Mouse (Mus musculus) liver, embryonic 13.5 days (tissue): ENCODE measurements around the gene Ppib. TPM values are rescaled to one million over a fixed set of nuclear protein-coding genes. Genes with fewer than 3 reads are reported as not detected.
A peak's percentile ranks its signal among the peaks of the same experiment; 100 is the strongest.

ENCODE experiments used
- ATAC-seq: fragments of 200-750 bp; cut with Nextera tagmentation; 2 replicates; pipeline ENCODE4 v1.8.0; 2017; ENCODE audit warnings: low read depth, mild to moderate bottlenecking, moderate number of reproducible peaks, moderate library complexity
- DNase-seq: peaks from one replicate; pipeline ENCODE4 v3.0.0; 2022
- H3K27ac ChIP-seq: fragments of 300-500 bp; sonication (generic); 2 replicates; pipeline ENCODE4 v1.5.1; 2015; ENCODE audit warnings: moderate library complexity, mild to moderate bottlenecking, inconsistent platforms
- H3K27me3 ChIP-seq: fragments of 300-500 bp; sonication (generic); 2 replicates; pipeline ENCODE4 v1.6.1; 2015; ENCODE audit warnings: mild to moderate bottlenecking, inconsistent platforms
- H3K36me3 ChIP-seq: fragments of 300-500 bp; sonication (generic); 2 replicates; pipeline ENCODE4 v1.6.1; 2015; ENCODE audit warnings: mild to moderate bottlenecking, inconsistent platforms
- H3K4me1 ChIP-seq: fragments of 300-500 bp; sonication (generic); replicated peaks from 2 replicates; pipeline ENCODE4 v1.6.1; 2015; ENCODE audit warnings: inconsistent platforms
- H3K4me2 ChIP-seq: fragments of 300-500 bp; sonication (generic); 2 replicates; pipeline ENCODE4 v1.6.1; 2015; ENCODE audit warnings: inconsistent platforms, mild to moderate bottlenecking, moderate library complexity
- H3K4me3 ChIP-seq: fragments of 300-500 bp; sonication (generic); replicated peaks from 2 replicates; pipeline ENCODE4 v1.5.1; 2015; ENCODE audit warnings: mild to moderate bottlenecking, inconsistent platforms
- H3K9ac ChIP-seq: fragments of 300-500 bp; sonication (generic); 2 replicates; pipeline ENCODE4 v1.6.1; 2015; ENCODE audit warnings: mild to moderate bottlenecking, inconsistent platforms
- H3K9me3 ChIP-seq: fragments of 300-500 bp; sonication (generic); replicated peaks from 2 replicates; pipeline ENCODE4 v1.6.1; 2016; ENCODE audit warnings: inconsistent platforms
- whole genome bisulfite sequencing: fragments of 180-500 bp; shearing (Covaris S2); methylation state at CpG from one replicate; pipeline ENCODE4 v1.1.7; 2015; ENCODE audit not compliant: insufficient replicate concordance; 5-methylcytosine and 5-hydroxymethylcytosine counted together
- polyA plus RNA-seq: library from polyadenylated mRNA; unstranded; fragments of >200 nt; fragmentation: Nextera tagmentation; extraction: Ambion mirVana; gene quantifications from 2 replicates; pipeline ENCODE4 v1.2.1, GENCODE M21; 2015

The Ppib gene
- polyA plus RNA-seq, 1 experiment from 2014 or later, result 380 TPM

DNA sequence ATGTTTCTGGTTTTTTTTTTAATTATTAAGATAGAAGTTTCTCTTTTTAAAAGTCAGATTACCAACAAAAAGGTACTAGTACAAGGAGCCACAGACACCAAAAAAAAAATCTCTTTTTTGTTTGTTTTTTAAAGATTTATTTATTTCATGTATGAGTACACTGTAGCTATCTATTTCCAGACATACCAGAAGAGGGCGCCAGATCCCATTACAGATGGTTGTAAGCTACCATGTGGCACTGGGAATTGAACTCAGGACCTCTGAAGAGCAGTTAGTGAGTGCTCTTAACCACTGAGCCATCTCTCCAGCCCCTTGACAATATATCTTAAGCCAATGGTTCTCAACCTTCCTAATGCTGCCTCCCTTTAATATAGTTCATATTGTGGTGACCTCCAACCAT is 6.4 kb upstream of the Ppib start:
- no peak for DNase-seq
- no peak for ATAC-seq
- no peak overlapping the region for H3K9ac ChIP-seq
- H3K36me3 ChIP-seq, result no peaks in the 10 kb centered on the region
- WGBS, result 45% methylated on average over 1 of the region's 1 CpGs
- no peak overlapping the region for H3K4me2 ChIP-seq
- peaks cover 6% of the 10 kb centered on the region; the same call in 1 of the 2 replicates for H3K4me1 ChIP-seq
- no peaks in the 10 kb centered on the region for H3K27me3 ChIP-seq
- no peak overlapping the region for H3K4me3 ChIP-seq
- H3K9me3 ChIP-seq, result peaks cover 6% of the 10 kb centered on the region; the same call in 1 of the 2 replicates
- no peak overlapping the region for H3K27ac ChIP-seq

DNA sequence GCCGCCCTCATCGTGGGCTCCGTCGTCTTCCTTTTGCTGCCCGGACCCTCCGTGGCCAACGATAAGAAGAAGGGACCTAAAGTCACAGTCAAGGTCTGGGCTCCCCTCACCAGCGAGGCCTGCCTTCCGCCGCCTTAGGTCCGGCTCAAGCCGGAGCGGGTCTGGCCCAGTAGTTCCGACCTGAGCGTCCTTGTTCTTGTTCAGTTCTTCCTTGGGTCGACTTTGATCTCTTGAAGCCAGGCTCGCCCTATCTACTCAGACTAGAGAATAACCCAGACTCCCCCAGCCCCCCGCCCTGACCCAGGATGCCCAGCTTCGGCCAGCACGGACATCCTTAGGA is 256 bp downstream of the Ppib start:
- no peak for DNase-seq
- 0% methylated on average over 20 of the region's 20 CpGs for WGBS
- Histone ChIP-seq H3K27ac (peak overlapping the region; percentile 89), H3K4me2 (peak overlapping the region; percentile 78), H3K9me3 (no peaks in the 10 kb centered on the region), H3K9ac (peak overlapping the region; percentile 92), H3K4me1 (peaks cover 34% of the 10 kb centered on the region), H3K36me3 (peaks cover 36% of the 10 kb centered on the region), H3K27me3 (no peaks in the 10 kb centered on the region), H3K4me3 (peak overlapping the region; percentile 85)
- peak; percentile 47 for ATAC-seq

DNA sequence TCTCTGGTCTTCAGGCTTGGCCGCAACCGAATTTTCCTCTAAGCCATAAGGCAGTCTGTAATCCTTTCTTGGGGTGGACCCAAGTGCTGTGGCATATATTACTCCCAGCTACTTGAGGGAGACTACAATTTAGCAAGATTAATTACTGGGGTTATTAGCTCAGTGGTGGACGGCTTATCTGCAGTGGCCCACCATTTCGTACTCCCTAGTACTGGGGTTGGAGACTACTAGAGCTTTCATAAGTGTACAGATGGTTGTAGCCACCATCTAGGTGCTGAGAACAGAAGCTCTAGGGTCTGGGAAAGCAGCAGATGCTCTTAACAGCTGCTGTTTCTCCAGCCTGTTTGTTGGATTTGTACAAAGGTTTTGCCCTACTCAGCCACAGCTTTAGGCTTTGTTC is 964 bp downstream of the Ppib start:
- H3K36me3 ChIP-seq, result peaks cover 43% of the 10 kb centered on the region
- no peak for DNase-seq
- no peak for ATAC-seq
- peak overlapping the region; percentile 89 for H3K27ac ChIP-seq
- H3K4me3 ChIP-seq, result peak overlapping the region; percentile 85
- no peaks in the 10 kb centered on the region for H3K9me3 ChIP-seq
- 24% methylated on average over 4 of the region's 4 CpGs for WGBS
- peak overlapping the region; percentile 92 for H3K9ac ChIP-seq
- no peaks in the 10 kb centered on the region for H3K27me3 ChIP-seq
- peak overlapping the region; percentile 78 for H3K4me2 ChIP-seq
- H3K4me1 ChIP-seq, result peaks cover 34% of the 10 kb centered on the region

DNA sequence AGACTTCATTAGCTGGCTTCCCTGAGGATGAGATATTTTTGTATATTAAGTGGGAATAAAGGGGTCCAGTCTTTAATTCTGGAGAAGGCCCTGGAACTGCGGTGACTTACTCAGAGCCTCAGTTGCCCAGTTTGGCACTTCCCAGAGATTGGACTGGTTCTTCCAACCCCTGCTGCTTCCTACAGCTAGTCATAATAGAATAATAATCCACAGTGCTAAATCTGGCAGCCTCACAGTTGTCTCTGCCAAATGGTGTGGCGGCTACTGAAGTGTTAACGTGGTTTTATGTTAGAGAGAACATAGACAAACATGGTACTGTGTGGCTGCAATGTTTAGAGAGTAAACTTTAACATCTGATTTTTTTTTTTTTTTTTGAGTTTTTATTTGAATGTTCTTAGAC is 1.6 kb downstream of the Ppib start:
- WGBS, result 83% methylated on average over 3 of the region's 3 CpGs
- peaks cover 50% of the 10 kb centered on the region for H3K36me3 ChIP-seq
- H3K27me3 ChIP-seq, result no peaks in the 10 kb centered on the region
- peak overlapping the region; percentile 92 for H3K9ac ChIP-seq
- peak overlapping the region; percentile 78 for H3K4me2 ChIP-seq
- no peaks in the 10 kb centered on the region for H3K9me3 ChIP-seq
- peak overlapping the region; percentile 85 for H3K4me3 ChIP-seq
- DNase-seq (no peak), ATAC-seq (no peak)
- H3K4me1 ChIP-seq, result peaks cover 34% of the 10 kb centered on the region
- H3K27ac ChIP-seq, result peak overlapping the region; percentile 89

GRCm38 (mm10) chr9:66063446-66063845 is 3.4 kb downstream of the Ppib start:
- Histone ChIP-seq H3K36me3 (peaks cover 64% of the 10 kb centered on the region), H3K9ac (no peak overlapping the region), H3K27ac (peak overlapping the region; percentile 44), H3K4me3 (no peak overlapping the region), H3K9me3 (no peaks in the 10 kb centered on the region), H3K27me3 (peaks cover 12% of the 10 kb centered on the region), H3K4me2 (no peak overlapping the region), H3K4me1 (peaks cover 50% of the 10 kb centered on the region)
- no peak for ATAC-seq
- WGBS, result 93% methylated on average over 3 of the region's 3 CpGs
- no peak for DNase-seq

DNA sequence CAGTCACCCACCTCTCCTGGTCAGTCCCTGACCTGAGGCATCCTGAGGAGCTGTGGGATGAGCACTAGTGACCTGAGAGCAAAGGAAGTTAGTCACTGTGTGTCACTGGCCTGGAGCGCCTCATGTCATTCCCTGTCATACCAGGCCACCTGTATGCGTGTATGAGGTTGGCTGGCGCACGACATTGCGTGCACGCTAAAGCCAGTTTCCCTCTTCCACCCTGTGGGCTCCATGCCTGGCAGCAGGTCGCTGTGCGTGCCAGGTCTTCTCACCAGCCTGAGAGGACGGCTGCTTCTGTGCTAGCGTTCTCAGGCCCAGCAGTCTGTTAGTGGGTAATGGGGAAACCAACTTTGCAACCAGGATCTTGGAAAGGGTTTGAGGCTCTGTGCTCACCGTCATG is 4.3 kb downstream of the Ppib start:
- Histone ChIP-seq H3K4me2 (no peak overlapping the region), H3K4me1 (peaks cover 51% of the 10 kb centered on the region), H3K9me3 (no peaks in the 10 kb centered on the region), H3K9ac (0 out of 2 replicates have a peak overlapping the region, but pooled peaks have one; percentile 7), H3K36me3 (peaks cover 64% of the 10 kb centered on the region), H3K4me3 (no peak overlapping the region), H3K27ac (peak overlapping the region; percentile 36; the same call in 1 of the 2 replicates), H3K27me3 (peaks cover 21% of the 10 kb centered on the region)
- ATAC-seq (no peak), DNase-seq (no peak)
- 94% methylated on average over 11 of the region's 11 CpGs for WGBS

DNA sequence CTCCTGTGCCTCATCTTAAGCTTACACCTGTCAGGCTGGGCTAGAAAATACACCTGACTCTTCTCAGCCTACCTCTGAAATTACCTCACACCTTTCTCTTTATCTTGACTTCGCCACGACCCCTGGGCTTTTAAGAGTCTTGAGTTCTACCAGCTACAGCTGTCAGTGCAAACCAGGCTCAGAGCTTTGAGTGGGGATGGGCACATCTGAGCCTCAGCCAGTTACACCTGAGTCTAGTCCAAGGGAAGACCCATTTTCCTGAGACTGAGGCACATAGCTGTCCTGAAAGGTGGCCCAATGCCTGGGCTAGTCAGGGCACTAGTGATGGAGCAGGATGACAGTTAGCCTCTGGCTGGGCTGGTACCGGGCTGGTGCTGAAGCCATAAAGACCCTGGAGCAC is 6.8 kb downstream of the Ppib start:
- H3K27me3 ChIP-seq, result peaks cover 23% of the 10 kb centered on the region
- 0 out of 2 replicates have a peak overlapping the region, but pooled peaks have one; percentile 82 for H3K4me3 ChIP-seq
- peaks cover 61% of the 10 kb centered on the region for H3K36me3 ChIP-seq
- peaks cover 53% of the 10 kb centered on the region for H3K4me1 ChIP-seq
- no peak for DNase-seq
- no peak overlapping the region for H3K27ac ChIP-seq
- peak overlapping the region; percentile 92; the same call in 1 of the 2 replicates for H3K9ac ChIP-seq
- 89% methylated on average over 3 of the region's 3 CpGs for WGBS
- H3K9me3 ChIP-seq, result no peaks in the 10 kb centered on the region
- ATAC-seq, result no peak
- H3K4me2 ChIP-seq, result peak overlapping the region; percentile 82

DNA sequence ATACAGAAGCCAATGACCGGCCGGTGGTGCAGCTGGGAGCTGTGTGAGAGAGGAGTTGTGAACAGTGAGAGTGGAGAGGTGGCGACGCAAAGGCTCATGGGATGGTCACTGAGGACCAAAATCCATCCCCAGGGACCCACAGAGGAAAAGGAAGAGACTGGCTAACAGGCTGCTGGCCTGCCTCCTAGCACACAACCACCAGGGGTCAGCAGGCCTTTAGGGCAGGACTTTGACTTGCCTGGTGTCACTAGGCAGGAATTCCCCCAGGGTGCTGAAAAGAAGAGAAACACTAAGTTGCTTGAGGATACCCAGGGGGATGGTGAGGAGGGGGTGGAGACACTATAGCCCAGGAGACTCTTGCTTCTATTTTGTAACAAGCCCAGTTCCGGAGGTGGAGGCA is 7.5 kb downstream of the Ppib start:
- peak overlapping the region; percentile 92 for H3K9ac ChIP-seq
- H3K4me1 ChIP-seq, result peaks cover 46% of the 10 kb centered on the region
- 34% methylated on average over 5 of the region's 5 CpGs for WGBS

GRCm38 (mm10) chr9:66068056-66068455 is 8.0 kb downstream of the Ppib start:
- Histone ChIP-seq H3K36me3 (peaks cover 49% of the 10 kb centered on the region), H3K27ac (peak overlapping the region; percentile 85), H3K4me1 (peaks cover 41% of the 10 kb centered on the region), H3K27me3 (peaks cover 30% of the 10 kb centered on the region), H3K9ac (peak overlapping the region; percentile 92), H3K9me3 (no peaks in the 10 kb centered on the region), H3K4me2 (peak overlapping the region; percentile 82), H3K4me3 (peak overlapping the region; percentile 82)
- WGBS, result 65% methylated on average over 4 of the region's 4 CpGs
- ATAC-seq (no peak), DNase-seq (no peak)

More for the DNA sequence above, 7.5 kb downstream of the Ppib start:
- peak overlapping the region; percentile 85 for H3K27ac ChIP-seq
- H3K4me2 ChIP-seq, result peak overlapping the region; percentile 82
- DNase-seq, result peak; percentile 46
- peaks cover 54% of the 10 kb centered on the region for H3K36me3 ChIP-seq
- no peak for ATAC-seq
- peaks cover 25% of the 10 kb centered on the region for H3K27me3 ChIP-seq
- H3K4me3 ChIP-seq, result peak overlapping the region; percentile 82
- no peaks in the 10 kb centered on the region for H3K9me3 ChIP-seq

DNA sequence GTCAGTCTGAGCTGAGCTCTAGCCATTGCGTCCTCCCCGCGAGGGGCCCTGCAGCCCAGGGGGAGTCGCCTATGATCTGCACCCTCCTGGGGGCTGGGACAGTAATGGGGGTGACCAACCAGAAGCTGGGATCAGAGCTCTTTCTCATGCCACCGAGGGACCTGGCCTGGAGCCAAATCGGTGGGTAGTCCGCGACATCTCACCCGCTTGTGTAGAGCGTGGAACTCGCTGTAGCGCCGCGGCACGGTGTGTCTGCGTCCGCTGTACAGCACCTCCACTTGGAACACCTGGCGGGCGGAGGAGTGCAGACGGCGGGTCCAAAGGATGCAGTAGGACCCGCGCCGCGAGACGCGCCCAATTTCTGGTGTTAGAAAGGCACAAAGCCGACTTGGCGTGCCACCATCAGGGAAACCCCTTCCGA is 9.0 kb downstream of the Ppib start:
- Histone ChIP-seq H3K36me3 (peaks cover 39% of the 10 kb centered on the region), H3K9ac (peak overlapping the region; percentile 92), H3K4me1 (peaks cover 41% of the 10 kb centered on the region), H3K27me3 (peaks cover 35% of the 10 kb centered on the region), H3K4me3 (peak overlapping the region; percentile 82), H3K27ac (peak overlapping the region; percentile 85), H3K9me3 (no peaks in the 10 kb centered on the region), H3K4me2 (peak overlapping the region; percentile 82)
- WGBS, result 2% methylated on average over 30 of the region's 30 CpGs
- ATAC-seq, result peak; percentile 35
- DNase-seq, result peak; percentile 33

DNA sequence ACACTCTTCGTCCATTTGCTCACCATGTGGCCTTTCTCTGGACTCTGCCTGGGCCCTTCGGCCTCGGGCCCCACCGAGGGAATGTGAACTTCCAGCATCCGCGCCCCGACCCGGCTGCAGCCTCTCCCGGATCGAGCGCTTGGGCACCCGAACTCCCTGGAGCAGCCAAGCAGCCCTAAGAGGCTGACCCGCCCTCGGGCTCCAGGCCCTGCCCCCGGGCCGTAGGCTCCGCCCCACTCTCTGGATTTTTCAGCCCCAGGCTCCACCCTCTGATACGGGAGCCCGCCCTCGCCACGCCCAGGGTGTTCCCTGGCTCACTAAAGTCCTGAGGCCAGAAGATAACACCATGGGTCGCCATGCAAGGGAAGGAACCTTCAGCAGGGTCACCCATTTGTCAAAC is 9.6 kb downstream of the Ppib start, which contains the start of gene Snx22:
Gene Snx22 (minus strand): TSS at position 137 of the 400 bp plus-strand sequence.
- peak within 1 kb of the TSS; percentile 82 for H3K4me3 ChIP-seq
- peak within 1 kb of the TSS; percentile 85 for H3K27ac ChIP-seq
- WGBS, result under 1% methylated on average over 22 of the region's 22 CpGs
- ATAC-seq, result peak; percentile 93
- 0 out of 2 replicates have a peak, but pooled peaks cover 4% of the 10 kb centered on the region for H3K9me3 ChIP-seq
- peak within 1 kb of the TSS; percentile 82 for H3K4me2 ChIP-seq
- H3K27me3 ChIP-seq, result peaks cover 37% of the 10 kb centered on the region
- peak within 1 kb of the TSS; percentile 92 for H3K9ac ChIP-seq
- H3K36me3 ChIP-seq, result peaks cover 33% of the 10 kb centered on the region
- peaks cover 41% of the 10 kb centered on the region for H3K4me1 ChIP-seq
- peak; percentile 99 for DNase-seq

DNA sequence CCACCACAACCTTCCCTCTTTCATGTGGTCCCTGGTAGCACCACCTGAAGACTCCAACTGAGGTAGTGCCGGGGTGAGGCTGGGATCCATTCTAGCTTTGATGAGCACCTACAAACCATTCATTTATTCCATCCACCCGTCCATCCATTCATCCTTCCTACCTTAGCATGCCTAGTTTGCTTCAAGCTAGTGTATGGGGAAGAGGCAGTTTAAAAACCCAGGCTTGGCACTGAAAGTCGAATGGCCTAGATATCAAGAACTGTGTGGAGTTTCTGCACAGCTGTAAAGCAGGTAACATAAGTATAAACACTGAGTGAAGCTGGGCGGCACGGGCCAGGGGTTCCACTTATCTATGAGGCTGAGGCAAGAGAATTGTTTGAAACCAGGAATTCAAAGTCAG is 10.1 kb downstream of the Ppib start:
- WGBS, result 51% methylated on average over 5 of the region's 5 CpGs
- Histone ChIP-seq H3K9ac (peak overlapping the region; percentile 51), H3K27ac (peak overlapping the region; percentile 82), H3K4me2 (peak overlapping the region; percentile 82), H3K27me3 (peaks cover 39% of the 10 kb centered on the region), H3K9me3 (0 out of 2 replicates have a peak, but pooled peaks cover 5% of the 10 kb centered on the region), H3K36me3 (peaks cover 29% of the 10 kb centered on the region), H3K4me3 (peak overlapping the region; percentile 82), H3K4me1 (peaks cover 41% of the 10 kb centered on the region)
- DNase-seq (no peak), ATAC-seq (peak; percentile 30)
